Mouse (Mus musculus): ENCODE results near the gene Csf1. TPM values are rescaled to one million over a fixed set of nuclear protein-coding genes. Genes with fewer than 3 reads are reported as not detected.
A peak's percentile ranks its signal among the peaks of the same experiment; 100 is the strongest.

Gene Csf1
- 9.7 and 9.8 TPM in 2 replicates for polyA plus RNA-seq (2015; fragmentation: Nextera tagmentation; extraction: Ambion mirVana)

DNA sequence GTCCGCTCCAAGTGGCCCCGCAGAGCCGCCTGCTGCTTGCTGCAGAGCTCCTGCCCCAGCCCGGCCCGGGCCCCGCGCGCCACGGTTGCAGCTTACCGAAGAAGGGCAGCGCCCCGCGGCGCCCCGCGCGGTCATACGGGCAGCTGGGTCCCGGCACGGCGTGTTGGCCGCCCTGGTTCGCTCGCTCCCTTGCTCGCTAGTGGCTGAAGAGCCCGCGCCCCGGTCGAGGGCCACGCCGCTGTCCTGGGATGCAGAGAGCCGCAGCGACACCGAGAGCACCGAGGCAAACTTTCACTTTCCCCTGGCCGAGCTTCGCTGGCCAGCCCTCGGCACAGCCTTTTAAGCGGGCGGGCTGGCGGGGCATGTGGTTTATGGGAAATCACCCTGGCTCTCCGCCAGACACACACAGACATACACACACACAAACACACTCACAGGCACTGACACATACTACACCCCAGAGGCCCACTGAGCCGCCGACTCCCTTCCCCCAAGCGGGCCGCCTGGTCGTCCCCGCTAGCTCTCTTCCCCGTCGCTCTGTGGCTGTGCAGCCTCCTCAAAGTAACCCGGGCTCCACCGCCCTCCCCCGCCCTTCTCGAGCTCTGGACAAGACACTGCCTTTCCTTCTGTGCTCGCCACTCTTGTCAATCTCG, at the start of gene Csf1:
Csf1 (minus strand) TSS at position 541 of the 653 bp plus-strand sequence.
- Histone ChIP-seq H3K36me3 (peaks cover 6% of the 10 kb centered on the region; the same call in 1 of the 2 replicates), H3K9ac (peak within 1 kb of the TSS; percentile 97), H3K9me3 (no peaks in the 10 kb centered on the region), H3K4me2 (peak within 1 kb of the TSS; percentile 84), H3K27me3 (no peaks in the 10 kb centered on the region; the same call in 1 of the 2 replicates), H3K4me1 (peaks cover 28% of the 10 kb centered on the region), H3K27ac (peak within 1 kb of the TSS; percentile 84), H3K4me3 (peak within 1 kb of the TSS; percentile 78)
- peak; percentile 77 for ATAC-seq (ENCODE audit: insufficient number of reproducible peaks, insufficient read depth, low FRiP score, low TSS enrichment, low read depth)
- WGBS, result under 1% methylated on average over 54 of the region's 56 CpGs

DNA sequence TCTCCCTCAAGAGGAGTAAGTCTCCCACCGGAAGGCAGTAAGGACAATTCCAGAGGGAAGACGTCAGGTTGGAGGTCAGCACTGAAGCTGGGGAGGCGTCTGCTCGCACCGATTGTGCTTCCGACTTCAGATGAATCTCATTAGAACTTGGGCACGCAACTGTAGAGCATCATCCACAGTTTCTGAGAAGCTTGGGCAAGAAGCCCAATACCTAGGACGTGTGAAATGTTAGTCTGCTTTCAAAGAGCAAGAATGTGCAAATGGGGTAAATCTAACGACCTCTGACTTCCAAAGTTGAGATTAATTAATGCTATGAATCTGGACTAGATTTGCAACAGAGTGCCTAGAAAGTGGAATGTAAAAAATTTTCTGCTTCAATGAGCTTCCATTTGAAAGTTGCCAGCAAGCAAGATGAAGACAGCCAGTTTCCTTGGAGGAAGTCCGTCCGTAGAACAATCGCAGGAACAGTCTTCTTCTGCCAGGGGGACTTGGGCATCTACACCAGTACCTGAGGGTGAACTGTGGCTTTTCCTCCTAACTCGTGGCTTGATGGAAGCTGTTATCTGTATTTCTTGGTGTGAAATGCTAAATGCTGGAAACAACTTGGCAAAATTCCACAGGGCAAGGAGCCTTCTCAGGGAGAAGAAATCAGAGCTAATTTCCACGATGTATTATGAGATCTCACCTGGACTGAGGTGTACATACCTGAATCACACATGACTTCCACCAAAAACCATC, 47.9 kb upstream of the Csf1 start:
- 52% methylated on average over 14 of the region's 14 CpGs for WGBS
- Histone ChIP-seq H3K27ac (no peak overlapping the region), H3K27me3 (no peaks in the 10 kb centered on the region)

DNA sequence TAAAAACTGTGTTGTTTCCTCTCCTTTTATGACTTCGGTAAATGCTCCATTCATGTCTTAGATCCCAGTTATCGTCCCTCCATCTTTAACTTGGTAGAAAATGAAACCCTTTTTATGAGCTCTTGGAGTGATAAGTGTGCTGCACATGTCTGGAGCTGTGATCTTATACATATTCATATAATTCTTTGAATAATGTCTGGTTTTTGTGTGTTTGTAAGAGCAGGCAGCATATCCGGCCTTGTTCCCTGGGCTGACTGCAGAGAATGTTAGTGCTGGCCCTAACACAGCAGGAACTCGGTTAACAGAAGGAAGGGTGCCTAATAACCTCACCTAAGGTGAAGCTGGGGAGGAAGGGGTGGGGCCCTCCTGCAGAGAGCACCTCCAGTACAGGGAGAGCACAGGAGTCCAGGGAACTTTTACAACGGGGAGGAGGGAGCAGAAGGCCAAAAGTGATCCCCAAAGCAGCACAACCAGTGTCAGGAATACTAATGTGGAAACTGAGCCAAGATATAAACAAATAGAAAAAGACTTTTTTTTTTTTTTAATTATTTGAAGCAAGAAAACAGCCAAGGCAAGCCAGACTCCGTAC, 47.2 kb upstream of the Csf1 start:
- no peak overlapping the region for H3K4me2 ChIP-seq
- H3K4me3 ChIP-seq, result no peak overlapping the region
- H3K27ac ChIP-seq, result no peak overlapping the region
- H3K4me1 ChIP-seq, result peaks cover 9% of the 10 kb centered on the region; the same call in 1 of the 2 replicates
- H3K36me3 ChIP-seq, result no peaks in the 10 kb centered on the region
- ATAC-seq (ENCODE audit: insufficient number of reproducible peaks, insufficient read depth, low FRiP score, low TSS enrichment, low read depth), result no peak
- H3K9ac ChIP-seq, result no peak overlapping the region
- H3K9me3 ChIP-seq, result no peaks in the 10 kb centered on the region
- 62% methylated on average over 6 of the region's 6 CpGs for WGBS
- H3K27me3 ChIP-seq, result no peaks in the 10 kb centered on the region

More for the DNA sequence above, 47.9 kb upstream of the Csf1 start:
- Histone ChIP-seq H3K36me3 (no peaks in the 10 kb centered on the region), H3K4me3 (no peak overlapping the region), H3K9ac (no peak overlapping the region), H3K4me1 (peaks cover 9% of the 10 kb centered on the region; the same call in 1 of the 2 replicates), H3K9me3 (no peaks in the 10 kb centered on the region), H3K4me2 (no peak overlapping the region)
- no peak for ATAC-seq (ENCODE audit: insufficient number of reproducible peaks, insufficient read depth, low FRiP score, low TSS enrichment, low read depth)

DNA sequence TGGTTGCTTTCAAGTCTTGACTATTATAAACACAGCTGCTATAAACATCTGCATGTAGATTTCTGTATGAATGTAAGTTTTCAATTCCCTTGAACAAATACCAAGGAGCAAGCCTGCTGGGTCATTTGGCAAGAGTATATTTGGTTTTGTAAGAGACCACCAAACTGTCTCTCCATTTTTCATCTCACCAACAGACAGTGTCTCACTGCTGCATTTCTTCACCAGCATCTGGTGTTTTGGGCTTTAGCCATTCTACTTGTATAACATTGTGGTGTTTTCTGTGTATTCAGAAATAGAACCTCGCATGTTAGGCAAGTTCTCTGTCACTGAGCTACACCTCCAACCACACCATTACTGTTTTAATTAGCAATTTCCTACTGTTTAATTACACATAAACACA, 46.6 kb upstream of the Csf1 start:
- Histone ChIP-seq H3K36me3 (no peaks in the 10 kb centered on the region), H3K4me1 (peaks cover 9% of the 10 kb centered on the region; the same call in 1 of the 2 replicates), H3K9me3 (no peaks in the 10 kb centered on the region), H3K27ac (no peak overlapping the region), H3K4me3 (no peak overlapping the region), H3K4me2 (no peak overlapping the region), H3K27me3 (no peaks in the 10 kb centered on the region), H3K9ac (no peak overlapping the region)
- WGBS, result 76% methylated on average over 1 of the region's 1 CpGs
- ATAC-seq (ENCODE audit: insufficient number of reproducible peaks, insufficient read depth, low FRiP score, low TSS enrichment, low read depth), result no peak

DNA sequence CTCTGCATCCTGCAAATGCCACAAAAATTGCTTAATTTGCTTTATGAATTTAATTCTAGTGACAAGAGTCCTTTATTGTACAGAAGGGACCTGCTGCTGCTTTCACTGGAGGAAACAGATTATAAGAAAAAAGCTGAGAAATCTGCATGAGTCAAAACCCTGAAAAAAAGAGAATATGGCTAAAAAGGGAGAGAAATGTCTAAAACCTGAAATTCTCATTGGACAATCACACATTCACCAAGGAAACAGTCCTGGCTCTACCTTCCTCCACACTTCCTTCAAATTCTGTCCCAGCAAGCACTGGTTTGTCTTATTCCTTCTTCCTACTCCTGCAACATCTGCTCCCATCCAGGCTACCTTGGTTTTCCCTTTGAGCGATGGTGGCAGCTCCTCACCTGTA, 44.5 kb upstream of the Csf1 start:
- no peaks in the 10 kb centered on the region for H3K27me3 ChIP-seq
- no peaks in the 10 kb centered on the region for H3K9me3 ChIP-seq
- H3K36me3 ChIP-seq, result no peaks in the 10 kb centered on the region
- 86% methylated on average over 1 of the region's 1 CpGs for WGBS
- no peak overlapping the region for H3K4me3 ChIP-seq
- no peak overlapping the region for H3K9ac ChIP-seq
- H3K4me1 ChIP-seq, result peaks cover 9% of the 10 kb centered on the region; the same call in 1 of the 2 replicates
- no peak overlapping the region for H3K27ac ChIP-seq
- no peak for ATAC-seq (ENCODE audit: insufficient number of reproducible peaks, insufficient read depth, low FRiP score, low TSS enrichment, low read depth)
- no peak overlapping the region for H3K4me2 ChIP-seq

DNA sequence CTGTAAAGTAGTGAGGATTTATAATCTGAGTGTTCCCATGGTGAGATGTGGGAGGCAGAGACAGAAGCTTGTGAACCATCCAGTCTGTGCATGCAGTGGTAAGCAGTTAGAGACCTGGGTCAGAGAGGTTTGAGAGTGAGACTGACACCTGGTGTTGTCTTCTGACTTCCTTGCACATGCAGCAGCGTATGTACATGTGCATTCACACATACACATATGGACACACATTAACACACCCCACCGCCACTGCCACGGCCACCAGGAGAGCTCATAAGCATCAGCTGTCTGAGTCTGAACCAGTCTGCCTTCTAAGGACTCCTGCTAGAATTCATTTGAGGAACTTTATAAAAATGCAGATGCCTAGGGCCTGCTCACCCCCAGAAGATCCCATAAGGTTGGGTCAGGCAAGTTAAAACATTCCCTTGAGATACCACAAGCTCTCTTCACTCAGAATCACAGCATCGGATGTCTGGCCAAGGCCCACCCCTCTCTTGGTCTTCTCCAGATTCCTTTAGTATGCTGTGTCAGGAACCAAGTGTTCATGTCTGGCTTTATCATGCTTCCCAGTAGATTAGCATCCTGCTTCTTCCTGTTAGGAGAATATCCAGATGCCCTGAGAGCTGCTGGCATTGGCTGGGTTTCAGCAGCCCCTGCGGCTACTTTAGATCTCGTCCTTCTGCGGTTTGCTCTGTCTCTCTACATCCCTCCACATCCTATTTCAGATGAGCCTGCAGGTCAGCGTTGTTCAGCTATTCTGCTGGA, 42.1 kb upstream of the Csf1 start:
- Histone ChIP-seq H3K27me3 (no peaks in the 10 kb centered on the region), H3K4me2 (no peak overlapping the region), H3K4me3 (no peak overlapping the region), H3K9ac (no peak overlapping the region), H3K27ac (no peak overlapping the region), H3K4me1 (no peaks in the 10 kb centered on the region), H3K36me3 (no peaks in the 10 kb centered on the region), H3K9me3 (no peaks in the 10 kb centered on the region)
- 82% methylated on average over 8 of the region's 8 CpGs for WGBS
- ATAC-seq (ENCODE audit: insufficient number of reproducible peaks, insufficient read depth, low FRiP score, low TSS enrichment, low read depth), result no peak

DNA sequence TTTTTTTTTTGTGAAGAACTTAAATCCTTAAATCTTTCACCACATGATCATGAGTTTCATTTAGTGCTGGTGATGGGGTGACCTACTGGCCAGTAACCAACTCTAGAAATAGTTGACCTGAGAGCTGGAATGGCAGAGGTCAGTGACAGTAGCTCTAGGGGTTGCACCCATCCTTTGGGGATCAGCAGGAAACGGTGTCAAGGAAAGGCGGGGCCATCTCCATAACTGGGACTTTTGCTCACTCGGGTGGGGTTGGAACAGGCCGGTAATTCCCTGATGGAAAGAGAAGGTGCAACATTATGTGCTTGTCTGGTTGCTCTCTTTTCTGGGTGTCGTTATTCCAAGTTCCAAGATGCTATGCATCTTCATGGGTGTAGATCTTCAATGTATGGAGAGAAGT, 38.7 kb upstream of the Csf1 start:
- WGBS, result 85% methylated on average over 5 of the region's 5 CpGs
- no peak for ATAC-seq (ENCODE audit: insufficient number of reproducible peaks, insufficient read depth, low FRiP score, low TSS enrichment, low read depth)
- no peak overlapping the region for H3K4me3 ChIP-seq
- no peaks in the 10 kb centered on the region for H3K36me3 ChIP-seq
- no peak overlapping the region for H3K9ac ChIP-seq
- no peaks in the 10 kb centered on the region for H3K9me3 ChIP-seq
- H3K4me2 ChIP-seq, result no peak overlapping the region
- H3K4me1 ChIP-seq, result peaks cover 2% of the 10 kb centered on the region
- H3K27me3 ChIP-seq, result no peaks in the 10 kb centered on the region
- H3K27ac ChIP-seq, result no peak overlapping the region

DNA sequence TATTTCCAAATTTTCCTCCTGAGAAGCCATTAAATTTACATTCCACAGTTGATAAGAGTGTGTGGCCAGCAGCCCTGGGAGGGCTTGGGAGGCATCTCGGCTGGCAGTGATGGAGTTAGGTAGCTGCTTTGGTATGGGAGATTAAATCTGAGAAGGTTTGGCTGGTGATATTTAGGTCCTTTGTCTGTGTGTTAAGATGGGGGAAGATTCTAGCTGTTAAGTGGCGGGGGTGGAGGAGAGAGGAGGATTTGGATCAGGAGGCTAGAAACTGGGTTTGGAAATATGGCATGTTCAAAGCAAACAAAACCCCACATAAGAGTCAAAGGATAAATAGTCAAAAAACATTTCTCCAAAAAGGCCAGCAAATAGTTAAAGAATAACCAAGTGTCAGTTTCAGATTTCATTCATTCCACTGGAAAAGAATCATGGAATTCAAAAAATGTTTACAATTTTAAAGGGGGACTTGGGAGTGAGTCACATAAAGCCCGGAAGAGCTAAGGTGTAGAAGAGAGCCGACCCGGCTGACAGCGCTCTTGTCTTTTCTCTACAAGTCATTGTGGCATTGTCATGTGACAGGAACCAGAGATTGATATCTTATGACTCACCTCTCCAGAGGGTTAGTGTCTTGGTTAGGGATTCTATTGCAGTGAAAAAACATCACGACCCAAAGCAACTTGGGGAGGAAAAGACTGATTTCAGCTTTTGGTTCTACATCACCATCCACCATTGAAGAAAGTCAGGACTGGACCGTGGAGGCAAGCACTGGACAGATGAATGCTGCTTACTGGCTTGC, 36.1 kb upstream of the Csf1 start:
- Histone ChIP-seq H3K36me3 (no peaks in the 10 kb centered on the region), H3K27me3 (no peaks in the 10 kb centered on the region), H3K4me1 (peaks cover 14% of the 10 kb centered on the region), H3K9me3 (no peaks in the 10 kb centered on the region), H3K4me3 (no peak overlapping the region), H3K27ac (no peak overlapping the region), H3K4me2 (no peak overlapping the region), H3K9ac (no peak overlapping the region)
- WGBS, result 56% methylated on average over 8 of the region's 8 CpGs
- ATAC-seq (ENCODE audit: insufficient number of reproducible peaks, insufficient read depth, low FRiP score, low TSS enrichment, low read depth), result no peak

DNA sequence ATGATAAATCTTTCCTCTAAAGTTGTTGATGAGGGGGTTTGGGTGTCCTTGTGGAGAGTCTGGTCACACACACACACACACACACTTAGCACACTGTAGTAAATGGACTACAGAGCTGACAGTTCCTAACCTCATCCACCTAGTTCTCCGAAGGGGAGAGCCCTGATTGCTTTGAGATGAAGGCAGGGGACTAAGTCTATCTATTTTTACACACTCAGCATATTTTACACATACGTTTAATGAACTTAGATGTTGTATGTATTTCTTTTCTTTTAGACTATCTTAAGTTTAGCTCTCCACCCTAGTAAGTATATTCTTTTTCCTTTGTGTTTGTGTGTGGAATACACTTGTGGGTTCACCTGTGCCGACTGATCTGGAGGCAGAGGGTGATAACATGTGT, 34.6 kb upstream of the Csf1 start:
- H3K27ac ChIP-seq, result no peak overlapping the region
- H3K4me1 ChIP-seq, result peaks cover 16% of the 10 kb centered on the region
- no peak overlapping the region for H3K4me2 ChIP-seq
- no peaks in the 10 kb centered on the region for H3K36me3 ChIP-seq
- 94% methylated on average over 3 of the region's 3 CpGs for WGBS
- no peaks in the 10 kb centered on the region for H3K9me3 ChIP-seq
- no peak for ATAC-seq (ENCODE audit: insufficient number of reproducible peaks, insufficient read depth, low FRiP score, low TSS enrichment, low read depth)
- no peak overlapping the region for H3K9ac ChIP-seq
- H3K27me3 ChIP-seq, result no peaks in the 10 kb centered on the region
- no peak overlapping the region for H3K4me3 ChIP-seq

DNA sequence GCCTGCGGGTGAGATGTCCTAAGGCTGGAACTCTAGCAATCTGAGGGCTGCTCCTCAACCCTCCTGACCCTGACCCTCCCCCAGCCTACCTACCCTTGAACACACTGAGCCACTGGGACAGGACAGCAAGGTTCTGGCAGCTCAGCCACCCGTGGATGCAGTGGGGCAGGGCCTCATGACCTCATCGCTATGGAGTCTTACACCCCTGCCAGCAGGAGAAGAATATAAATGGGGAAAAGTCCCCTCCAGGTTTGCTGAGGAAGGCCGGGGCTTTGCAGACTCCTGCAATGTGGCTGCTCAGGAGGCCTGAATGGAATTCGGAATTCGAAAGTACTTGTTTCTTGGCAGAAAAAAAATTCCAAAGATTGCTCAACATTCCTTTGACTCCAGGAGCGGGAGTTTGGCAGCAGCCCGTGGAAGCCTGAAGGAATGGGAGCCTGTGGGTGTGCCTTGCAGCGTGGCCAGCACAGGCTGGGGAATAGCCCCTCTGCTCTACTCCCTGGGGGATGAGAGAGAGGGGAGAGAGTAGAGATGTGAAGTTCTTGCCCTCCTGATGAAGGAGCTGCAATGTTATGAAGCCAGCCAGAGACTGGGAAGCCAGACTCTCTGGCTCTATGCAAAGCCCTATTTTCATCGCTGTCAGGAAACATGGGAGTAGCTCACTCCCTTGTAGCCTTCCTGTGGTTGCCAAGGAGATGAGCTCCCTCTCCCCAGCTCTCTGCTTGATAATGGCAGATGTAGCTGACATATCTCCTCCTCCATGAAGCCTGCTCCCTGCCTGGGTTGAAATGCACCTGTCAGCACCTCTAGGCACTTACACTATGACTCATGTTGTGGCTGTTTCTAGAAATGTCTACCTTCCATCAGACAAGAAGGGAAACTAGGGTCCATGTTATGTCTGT, 33.3 kb upstream of the Csf1 start:
- Histone ChIP-seq H3K27me3 (no peaks in the 10 kb centered on the region), H3K9ac (peak overlapping the region; percentile 40; the same call in 1 of the 2 replicates), H3K27ac (peak overlapping the region; percentile 95), H3K4me2 (peak overlapping the region; percentile 46), H3K4me3 (no peak overlapping the region), H3K9me3 (no peaks in the 10 kb centered on the region), H3K36me3 (no peaks in the 10 kb centered on the region), H3K4me1 (peaks cover 27% of the 10 kb centered on the region)
- WGBS, result 7% methylated on average over 10 of the region's 10 CpGs
- ATAC-seq (ENCODE audit: insufficient number of reproducible peaks, insufficient read depth, low FRiP score, low TSS enrichment, low read depth), result peak; percentile 68

All from embryonic facial prominence, embryonic 13.5 days (tissue).